Mouse (Mus musculus) 416B (cell line): ENCODE data around the gene Spata17.

Experiments
- DNase-seq: peaks from one replicate; pipeline ENCODE4 v3.0.0; 2011; ENCODE audit warnings: low read depth

Gene Spata17

DNA sequence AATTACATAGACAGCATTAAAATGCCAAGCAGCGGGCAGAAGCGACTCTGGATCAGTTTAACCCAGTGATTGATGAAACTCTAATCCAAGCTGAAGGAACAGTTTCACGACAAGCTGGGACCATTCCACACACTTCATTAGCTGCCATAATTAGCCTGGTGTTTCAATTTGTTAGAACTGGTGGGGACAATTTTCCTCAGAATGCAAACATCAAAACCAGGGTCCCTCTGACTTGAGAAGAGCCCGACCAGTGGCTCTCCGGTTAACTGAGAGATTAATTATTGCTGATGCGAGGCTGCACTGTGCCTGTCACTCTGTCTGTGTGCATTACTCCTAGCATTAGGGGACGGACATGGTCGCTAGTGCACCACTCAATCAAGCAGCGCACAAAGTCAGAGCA is 137.9 kb downstream of the Spata17 start:
- no peak for DNase-seq

DNA sequence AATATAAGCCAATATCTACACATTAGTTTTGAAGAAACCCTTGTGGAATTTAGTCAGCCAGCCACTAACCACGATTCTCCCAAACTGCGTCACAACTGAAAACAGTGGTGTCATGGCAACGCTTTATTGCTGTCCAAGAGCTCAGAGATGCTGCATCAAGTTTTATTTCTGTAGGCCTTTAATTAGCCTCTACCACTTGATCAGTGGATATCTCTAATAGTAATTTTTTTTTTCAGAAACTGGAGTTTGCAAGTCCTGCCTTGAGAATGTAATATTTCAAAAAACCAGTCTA is 138.3 kb downstream of the Spata17 start:
- DNase-seq = no peak

GRCm38 (mm10) chr1:187076198-187077042 is 138.8 kb downstream of the Spata17 start:
- DNase-seq = no peak

DNA sequence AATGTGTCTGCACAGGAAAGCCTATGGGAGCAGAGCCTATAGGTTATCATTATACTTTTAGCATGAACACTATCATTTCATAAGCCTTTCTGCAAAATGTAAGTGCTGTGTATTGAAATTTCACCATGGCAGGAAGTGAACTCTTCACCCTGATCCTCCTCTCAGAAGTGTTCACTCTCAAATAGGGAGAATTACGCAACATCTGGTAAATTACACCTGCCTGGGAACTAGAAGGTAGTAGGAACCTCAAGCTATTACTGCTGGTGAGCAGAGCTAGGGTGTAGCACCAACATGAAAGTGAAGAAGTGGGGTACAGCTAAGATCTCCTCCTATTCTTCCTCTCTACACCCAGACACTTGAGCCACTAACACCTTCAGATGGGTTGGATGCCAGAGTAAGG is 155.4 kb downstream of the Spata17 start:
- no peak for DNase-seq

- DNase-seq = no peak
Measured at GRCm38 (mm10) chr1:187054333-187054732, 160.9 kb downstream of the Spata17 start.

DNA sequence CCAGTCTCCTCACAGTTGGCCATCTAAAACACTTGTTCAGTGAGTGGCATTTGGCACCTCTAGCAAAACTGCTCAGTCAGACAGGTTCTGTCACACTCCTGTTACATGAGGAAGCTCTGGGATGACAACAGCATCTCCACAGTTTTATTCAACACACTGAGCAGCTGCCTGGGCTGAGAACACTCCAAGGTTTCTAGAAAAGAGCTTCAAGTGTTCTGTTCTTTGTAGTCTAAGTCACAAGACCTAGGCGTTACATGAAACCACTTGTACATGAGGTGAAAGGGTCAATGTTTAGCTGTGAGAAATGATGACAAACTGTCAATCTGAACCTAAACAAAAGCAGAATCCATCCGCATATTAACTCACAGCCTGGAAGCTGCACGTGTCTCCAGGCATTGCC is 161.4 kb downstream of the Spata17 start:
- DNase-seq = no peak

DNA sequence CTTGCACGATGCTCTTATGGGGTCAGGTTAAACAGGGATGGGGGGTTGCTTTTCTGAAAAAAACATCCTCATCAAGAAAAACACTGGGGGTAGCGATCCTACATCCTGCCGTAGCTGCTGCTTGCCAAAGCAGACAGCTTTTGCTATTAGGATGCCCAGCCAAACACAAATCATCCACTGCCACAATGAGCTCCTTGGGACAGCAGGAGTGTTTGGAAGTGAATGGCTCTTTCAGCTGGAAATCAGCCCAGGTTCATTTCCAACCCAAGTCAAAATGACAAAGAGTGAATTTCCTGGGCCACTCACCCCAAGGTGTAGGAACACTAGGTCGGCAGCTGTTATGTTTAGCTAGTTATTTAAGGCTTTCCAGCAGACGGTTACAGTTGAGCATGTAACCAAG is 162.7 kb downstream of the Spata17 start:
- no peak for DNase-seq

DNA sequence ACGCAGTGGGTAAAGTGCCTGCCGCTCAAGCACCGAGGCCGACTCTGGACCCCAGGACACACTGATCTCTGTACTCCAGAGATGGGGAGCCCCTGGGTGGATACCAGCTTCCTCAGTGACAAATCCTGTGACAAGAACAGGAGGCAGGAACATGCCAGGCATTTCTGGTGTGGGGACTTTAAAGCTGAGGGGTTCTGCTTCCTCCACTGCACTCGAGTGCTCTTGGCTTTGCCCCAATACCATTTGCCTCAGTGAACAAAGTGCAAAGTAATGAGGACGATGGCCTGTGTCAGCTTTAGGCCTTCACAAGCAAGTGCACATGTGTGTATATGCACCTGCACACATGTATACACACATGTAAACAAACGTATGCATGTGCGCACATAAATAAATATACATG is 164.0 kb downstream of the Spata17 start:
- DNase-seq = no peak

DNA sequence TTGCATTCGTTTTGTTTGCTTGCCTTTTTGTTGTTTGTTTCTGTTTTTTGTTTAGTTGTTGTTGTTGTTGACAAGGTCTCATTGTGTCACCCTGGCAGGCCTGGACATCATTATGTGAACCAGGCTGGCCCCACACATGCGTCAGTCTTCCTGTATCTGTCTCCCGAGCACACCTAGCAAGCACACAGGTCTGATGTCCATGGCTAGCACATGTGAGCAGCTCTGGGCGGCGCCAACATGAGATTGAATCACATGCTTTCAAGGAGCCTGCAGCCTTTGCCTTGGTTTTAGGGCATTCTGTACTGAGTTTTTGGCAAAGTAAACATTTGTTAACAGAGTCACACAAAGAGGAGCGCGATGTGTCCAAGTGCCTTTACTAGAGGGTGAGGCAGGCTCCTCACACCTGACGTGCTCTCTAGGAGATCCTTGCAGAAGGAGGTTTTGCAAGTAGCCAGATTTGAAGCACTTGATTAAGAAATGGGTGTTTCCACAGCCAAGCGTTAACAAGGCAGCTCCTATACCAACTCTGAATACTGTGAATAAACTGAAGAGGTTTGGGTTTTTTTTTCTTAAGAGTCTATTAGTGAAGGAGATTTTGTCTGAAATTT is 166.5 kb downstream of the Spata17 start:
- DNase-seq = no peak

DNA sequence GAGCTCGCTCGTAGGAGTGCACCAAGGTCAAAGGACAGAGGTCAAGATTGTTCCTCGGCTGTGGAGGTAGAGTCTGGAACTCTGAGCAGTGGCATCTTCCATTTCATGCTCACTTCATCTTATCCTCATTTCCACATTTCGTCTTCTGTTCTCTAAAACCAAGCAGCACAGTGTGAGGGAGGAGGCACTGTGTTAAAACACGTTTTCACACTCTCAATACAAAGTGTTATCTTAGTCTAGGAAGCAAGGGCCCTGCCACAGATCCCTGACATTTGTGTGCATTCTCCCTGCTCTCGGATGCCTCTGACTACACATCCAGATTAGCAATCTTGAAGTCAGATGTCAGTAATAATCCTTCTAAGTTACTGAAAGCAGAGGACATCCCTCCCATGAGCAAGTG is 170.5 kb downstream of the Spata17 start:
- DNase-seq = no peak

DNA sequence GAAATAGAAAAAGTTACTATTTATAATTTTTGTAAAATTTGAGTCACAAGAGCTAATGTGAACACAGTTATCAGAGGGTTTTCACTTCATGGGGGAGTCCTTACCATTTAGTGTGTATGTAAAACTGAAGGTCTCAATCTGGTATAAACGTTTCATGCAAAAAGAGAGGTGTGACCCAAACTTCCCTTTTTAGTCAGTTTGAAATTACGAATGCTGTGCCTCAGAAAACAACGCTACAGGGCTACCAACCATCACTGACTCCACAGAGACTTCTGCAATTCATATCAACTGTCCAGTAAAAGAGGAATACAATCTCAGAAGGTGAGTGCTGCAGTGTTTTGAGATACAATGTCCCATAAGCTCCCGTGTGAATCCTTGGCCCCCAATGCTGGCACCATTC is 175.5 kb downstream of the Spata17 start:
- DNase-seq = no peak

DNA sequence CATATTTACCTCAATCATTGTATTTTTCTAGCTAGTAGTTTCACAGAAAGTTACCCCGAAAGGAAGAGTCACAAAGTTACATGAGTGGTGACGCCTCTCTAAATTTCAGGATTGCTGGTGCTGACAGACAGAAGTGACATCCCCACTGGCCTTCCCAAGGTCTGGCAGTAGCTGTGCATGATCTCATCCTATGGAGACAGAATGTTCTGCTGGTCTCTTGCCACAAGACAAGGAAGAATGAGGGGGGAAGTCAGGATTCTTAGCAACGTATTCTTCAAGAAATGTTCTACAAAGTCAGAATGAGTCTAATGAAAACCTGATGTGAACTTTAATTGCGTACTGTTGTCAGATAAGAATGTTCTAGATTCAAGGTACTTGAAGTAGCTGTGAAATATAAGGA is 179.5 kb downstream of the Spata17 start:
- DNase-seq = no peak

DNA sequence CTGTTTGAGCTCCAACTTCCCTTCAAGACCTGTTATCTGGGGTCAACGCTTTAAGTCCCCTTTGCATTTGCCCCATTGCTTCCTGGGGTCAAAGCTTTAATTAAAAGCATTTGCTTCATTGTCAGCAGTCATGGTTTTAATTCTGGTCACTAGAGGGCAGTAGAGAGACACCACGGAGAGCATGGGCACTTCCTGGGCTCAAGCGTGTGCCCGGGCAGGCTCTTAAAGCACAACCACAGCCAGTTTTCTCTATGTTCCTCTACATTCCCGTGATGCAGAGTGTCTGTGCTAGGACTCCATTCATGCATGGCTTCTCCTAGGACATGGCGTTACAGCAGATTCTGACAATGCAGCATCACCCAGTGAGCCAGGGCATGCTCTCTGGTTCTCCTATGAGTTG is 183.5 kb downstream of the Spata17 start:
- DNase-seq = peak; percentile 63

DNA sequence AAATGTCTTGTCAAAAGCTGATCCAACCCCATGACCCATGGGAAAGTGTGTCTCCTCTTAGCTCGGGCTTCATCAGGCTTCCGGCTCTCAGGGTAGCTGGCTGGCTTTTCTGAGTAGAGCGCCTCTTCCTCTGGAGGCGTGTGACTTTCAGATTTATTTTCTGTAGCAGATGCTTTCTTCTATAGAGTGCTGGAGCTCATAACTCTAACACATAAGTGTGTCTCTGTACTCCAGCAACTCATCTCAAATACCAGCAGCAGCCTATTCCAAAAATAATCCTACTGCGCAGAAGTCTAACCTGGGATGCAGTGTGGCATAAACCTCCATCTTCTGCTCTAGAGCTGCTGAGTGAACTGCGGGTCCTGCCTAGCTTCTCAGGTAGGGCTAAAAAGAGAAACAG is 186.4 kb downstream of the Spata17 start:
- DNase-seq = no peak

GRCm38 (mm10) chr1:187020011-187020410 is 195.3 kb downstream of the Spata17 start:
- DNase-seq = peak; percentile 54

DNA sequence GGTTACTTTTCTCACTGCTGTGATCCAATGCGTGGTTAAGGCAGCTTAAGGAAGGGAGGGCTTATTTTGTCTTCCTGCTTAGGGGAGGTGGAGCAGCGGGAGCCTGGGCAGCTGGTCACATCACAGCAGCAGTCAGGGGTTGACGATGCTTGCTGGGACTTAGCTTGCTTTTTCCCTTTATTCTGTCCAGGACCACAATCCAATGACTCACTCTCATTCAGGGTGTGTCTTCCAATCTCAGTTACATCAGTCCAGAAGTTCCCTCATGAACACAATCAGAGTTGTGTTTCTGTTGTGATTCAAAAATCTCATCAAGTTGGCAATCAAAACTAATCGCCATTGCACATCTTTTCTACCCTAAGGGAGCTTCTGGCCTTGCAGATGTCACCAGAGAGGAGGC is 199.1 kb downstream of the Spata17 start:
- no peak for DNase-seq

GRCm38 (mm10) chr1:187015673-187016072 is 199.6 kb downstream of the Spata17 start:
- peak; percentile 9 for DNase-seq

- DNase-seq = no peak
Measured at GRCm38 (mm10) chr1:187014141-187014540, 201.1 kb downstream of the Spata17 start.

DNA sequence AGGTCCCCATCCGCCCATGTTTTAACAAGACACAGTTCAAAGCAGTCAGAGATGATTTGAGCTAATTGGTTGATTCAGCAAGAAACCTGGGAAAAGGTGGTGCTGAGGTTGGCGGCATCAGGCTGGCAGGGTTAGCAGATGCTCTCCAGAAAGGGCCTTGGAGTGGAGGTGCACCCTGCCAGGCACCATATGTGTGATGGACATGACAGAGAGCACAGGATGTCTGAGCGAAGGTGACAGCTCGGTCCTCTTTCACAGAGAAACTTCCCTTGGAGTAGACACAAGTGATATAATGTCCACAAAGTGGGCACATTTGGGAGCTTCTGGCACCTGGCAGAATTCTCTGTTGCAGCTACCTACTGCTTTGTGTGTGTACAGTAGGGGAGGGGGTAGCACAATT is 203.7 kb downstream of the Spata17 start:
- no peak for DNase-seq

DNA sequence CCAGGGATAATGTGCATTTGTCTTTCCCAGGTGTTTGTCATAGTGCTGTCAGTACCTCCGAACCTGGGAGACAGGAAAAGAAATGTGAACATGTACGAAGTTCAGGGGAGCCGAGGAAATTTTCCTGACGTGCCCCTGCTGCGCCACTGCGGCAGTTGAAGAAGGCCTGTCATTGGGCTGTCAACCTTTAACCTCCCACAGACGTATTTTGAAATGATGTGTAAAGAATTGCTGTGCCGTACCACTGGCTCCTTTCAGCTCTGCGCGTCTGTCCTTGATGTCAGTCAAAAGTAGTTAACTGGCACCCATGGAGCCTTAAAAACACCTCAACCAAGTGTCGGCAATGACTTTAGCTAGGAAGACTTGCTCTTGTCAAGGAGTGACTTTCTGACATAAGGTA is 205.2 kb downstream of the Spata17 start:
- no peak for DNase-seq

DNA sequence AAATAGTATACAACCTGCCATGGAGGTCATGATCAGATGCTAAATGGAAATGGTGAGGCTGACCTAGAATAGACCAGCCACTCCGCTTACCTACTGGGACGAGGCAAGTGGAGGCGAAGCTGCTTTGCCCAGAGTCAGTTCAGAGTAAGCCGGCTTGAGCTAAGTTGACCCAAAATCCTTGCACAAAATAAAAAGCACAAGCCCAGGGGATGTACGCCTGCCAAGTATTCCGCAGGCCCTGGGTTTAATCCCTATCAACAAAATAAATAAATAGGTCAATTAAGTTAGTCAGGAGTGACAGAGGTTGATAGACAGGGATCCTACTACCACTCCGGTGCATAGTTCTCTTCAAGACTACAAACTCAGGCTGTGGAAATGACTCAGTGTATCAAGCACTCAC is 207.0 kb downstream of the Spata17 start:
- no peak for DNase-seq

DNA sequence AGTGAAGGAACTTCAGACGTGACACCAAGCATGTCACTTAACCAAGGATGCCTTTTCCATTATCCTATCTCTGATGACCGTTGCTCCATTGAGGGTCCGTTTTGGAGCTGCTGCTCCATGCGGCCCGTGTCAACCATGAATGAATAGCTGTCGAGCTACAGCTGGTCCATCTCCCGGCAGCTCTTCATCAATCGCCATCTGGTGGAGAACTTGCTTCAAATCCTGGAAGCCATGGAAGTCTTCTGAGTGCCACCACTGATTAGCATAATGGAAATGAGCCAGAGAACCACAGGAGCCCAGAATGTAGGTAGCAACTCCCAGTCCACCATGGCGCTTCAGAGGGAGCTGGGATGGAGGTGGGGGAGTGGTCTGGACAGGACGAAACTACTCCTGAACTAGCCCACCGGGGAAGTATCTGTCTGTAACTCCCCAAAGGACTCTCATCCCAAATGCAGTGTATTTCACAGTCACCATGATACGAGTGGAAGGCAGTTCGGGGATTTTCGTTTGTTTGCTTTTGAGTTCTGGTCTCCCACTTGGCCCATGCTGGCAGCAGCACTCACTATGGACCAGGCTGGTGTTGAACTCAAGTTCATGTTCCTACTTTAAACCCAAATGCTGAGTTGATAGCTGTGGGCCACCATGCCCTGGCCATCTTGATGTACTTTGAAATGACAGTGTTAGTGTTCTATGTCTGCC is 208.9 kb downstream of the Spata17 start:
- no peak for DNase-seq

GRCm38 (mm10) chr1:187004306-187004705 is 211.0 kb downstream of the Spata17 start:
- DNase-seq = no peak
